Mouse (Mus musculus) ES-Bruce4 (cell line): Measurements from ENCODE around the gene Rc3h1.

ENCODE experiments used
- CTCF ChIP-seq: IDR thresholded peaks from one replicate; pipeline ENCODE4 v1.8.1; 2011; ENCODE audit warnings: low read depth, low read length
- POLR2A ChIP-seq: IDR thresholded peaks from one replicate; pipeline ENCODE4 v1.8.1; 2011; ENCODE audit warnings: low read length; ENCODE audit not compliant: insufficient read depth

- no peak for TF ChIP-seq CTCF
- TF ChIP-seq POLR2A: no peak
These were observed 43.2 kb upstream of the Rc3h1 start for GRCm38 (mm10) chr1:160863027-160863426.
